Mouse (Mus musculus): ENCODE measurements at regions not wholly inside any gene's neighbourhood (a gene's known extent, or its start where the extent isn't known, plus 50 kb on each side); places are given as distances from the start of the nearest gene placed in this dataset.

GRCm38 (mm10) chr1:42539066-42539539 lies 156.5 kb upstream of the Pou3f3 start:
- no peak for TF ChIP-seq POLR2AphosphoS2 (IDR thresholded peaks at IDR 0.05; ENCODE audit: low read length)
- TF ChIP-seq MAFK (IDR thresholded peaks at IDR 0.05; ENCODE audit: borderline replicate concordance, low read depth, low read length) = no peak
- TF ChIP-seq SMC3 (IDR thresholded peaks at IDR 0.05; ENCODE audit: low read depth, low read length) = no peak
- no peak for TF ChIP-seq POLR2A (IDR thresholded peaks at IDR 0.05; ENCODE audit: control insufficient read depth in 1 of 2, insufficient read depth in 1 of 2, low read depth in 1 of 2, low read length in 2 of 2, poor library complexity in 1 of 2)
- no peak for TF ChIP-seq NELFE (IDR thresholded peaks at IDR 0.05; ENCODE audit: low read depth, low read length)
- TF ChIP-seq CTCF (IDR thresholded peaks at IDR 0.05 in 2 of 3, conservative IDR thresholded peaks at IDR 0.05 in 1 of 3; ENCODE audit: control insufficient read depth in 1 of 3, insufficient read depth in 1 of 3, low read depth in 2 of 3, low read length in 3 of 3, poor library complexity in 1 of 3, severe bottlenecking in 1 of 3) = no peak

Measured in MEL (cell line).